Mouse (Mus musculus): ENCODE measurements around the gene Pafah1b3.

Pafah1b3 gene

DNA sequence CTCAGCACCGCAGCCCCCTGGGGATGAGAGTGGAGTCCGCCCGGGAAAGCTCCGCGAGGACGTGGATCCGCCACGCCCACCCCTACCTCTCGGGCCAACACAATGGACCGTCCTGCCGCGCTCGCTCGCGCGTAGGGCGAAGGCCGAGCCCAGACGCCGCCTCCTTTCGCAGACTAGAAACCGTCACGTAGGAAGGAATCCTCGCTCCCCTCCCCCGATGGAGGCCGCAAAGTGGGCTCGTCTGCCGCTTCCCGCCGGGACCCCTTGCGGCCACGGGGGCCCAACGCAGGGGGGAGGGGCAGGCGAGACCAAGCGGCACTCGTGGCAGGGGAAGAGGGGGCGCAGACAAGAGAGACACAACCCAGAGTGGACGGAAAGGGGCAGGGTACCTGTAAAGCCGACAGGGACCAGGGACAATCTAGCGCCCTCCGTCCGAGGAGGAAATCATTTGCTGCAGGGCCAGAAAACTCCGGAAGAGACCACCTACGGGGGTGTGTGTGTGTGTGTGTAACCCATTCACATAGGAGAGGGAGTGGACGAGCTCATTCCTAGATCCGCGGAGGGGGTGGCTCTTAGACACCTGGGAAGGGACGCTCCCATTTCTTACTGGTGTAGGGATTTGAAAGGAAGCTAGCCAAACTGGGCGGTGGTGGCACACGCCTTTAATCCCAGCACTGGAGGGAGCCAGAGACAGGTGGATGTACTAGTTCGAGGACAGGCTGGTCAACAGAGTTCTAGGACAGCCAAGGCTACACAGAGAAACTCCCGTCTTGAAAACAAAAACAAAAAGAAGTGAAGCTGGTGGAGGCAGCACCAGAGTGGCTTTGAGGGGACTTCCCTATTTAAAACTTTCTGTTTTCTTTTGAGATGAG is at the start of gene Pafah1b3:
Gene Pafah1b3, minus strand, starts transcription at position 533 of the 872 bp plus-strand sequence.
- in situ Hi-C loops (cut with MboI, MseI): no loop called here

DNA sequence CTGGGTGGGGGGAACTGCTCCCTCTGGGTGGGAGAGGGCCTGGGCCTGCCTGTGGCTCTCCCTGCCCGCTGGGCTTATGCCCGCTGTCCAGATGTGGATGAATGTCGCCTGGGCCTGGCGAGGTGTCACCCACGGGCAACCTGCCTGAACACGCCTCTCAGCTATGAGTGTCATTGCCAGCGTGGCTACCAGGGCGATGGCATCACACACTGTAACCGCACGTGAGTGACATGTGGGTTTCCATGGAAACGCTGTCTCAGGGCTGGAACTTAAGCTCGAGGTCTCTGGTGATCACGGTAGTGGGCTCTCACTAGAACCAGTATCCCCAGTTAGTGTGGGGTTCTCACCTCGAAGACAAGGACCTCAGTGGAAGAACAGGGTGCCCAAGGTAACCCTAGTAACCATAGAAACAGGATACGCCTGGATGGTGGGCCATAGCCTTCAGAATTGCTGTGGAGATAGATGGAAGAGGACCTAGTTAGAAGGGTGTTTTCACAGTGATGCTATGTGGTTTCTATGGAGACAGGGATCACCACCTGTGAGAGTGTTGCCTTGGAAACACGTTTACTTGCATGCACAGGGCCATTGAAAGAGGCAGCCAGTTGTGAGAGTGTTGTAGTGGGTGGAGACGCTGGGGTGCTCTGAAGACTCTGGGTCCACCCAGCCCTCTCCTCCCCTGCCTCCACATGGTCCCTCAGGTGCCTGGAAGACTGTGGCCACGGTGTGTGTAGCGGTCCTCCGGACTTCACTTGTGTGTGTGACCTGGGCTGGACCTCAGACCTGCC is 43.4 kb upstream of the Pafah1b3 start:
- in situ Hi-C loops (cut with MboI, MseI): loop anchor here (10.0 to 25.0 kb wide), 2 partner anchors 576 to 629 kb away; partner anchors contain the start of genes BC049730 (in 1 of the 2) and Cd177 (in 1 of the 2)

DNA sequence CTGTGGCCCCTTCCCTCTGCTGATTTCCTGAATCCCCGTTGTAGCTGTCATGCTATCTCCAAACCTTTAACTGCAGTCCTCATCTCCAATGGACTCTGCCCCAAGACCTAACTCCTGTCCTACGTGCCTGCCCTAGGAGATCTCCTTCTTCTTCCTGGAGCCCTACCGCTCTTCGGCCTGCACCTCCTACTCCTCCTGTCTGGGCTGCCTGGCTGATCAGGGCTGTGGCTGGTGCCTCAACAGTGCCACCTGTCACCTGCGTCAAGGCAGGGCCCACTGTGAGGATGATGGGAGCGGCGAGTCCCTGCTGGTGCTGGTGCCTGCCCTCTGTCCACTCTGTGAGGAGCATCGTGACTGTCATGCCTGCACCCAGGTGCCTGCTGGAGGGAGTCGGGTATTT is 41.5 kb upstream of the Pafah1b3 start:
- in situ Hi-C loops (cut with MboI, MseI): loop anchor here in 1 of 2 experiments (25.0 kb wide), 1 partner anchor 627 kb away; the partner anchor contains the start of gene BC049730

GRCm38 (mm10) chr7:25334472-25334871 is 36.7 kb upstream of the Pafah1b3 start:
- in situ Hi-C loops (cut with MboI, MseI): loop anchor here in 1 of 2 experiments (25.0 kb wide), 1 partner anchor 622 kb away; the partner anchor contains the start of gene BC049730

- in situ Hi-C loops (cut with MboI, MseI): loop anchor here in 1 of 2 experiments (25.0 kb wide), 1 partner anchor 621 kb away; the partner anchor contains the start of gene BC049730
Observed at GRCm38 (mm10) chr7:25333596-25334307, 36.0 kb upstream of the Pafah1b3 start.

- in situ Hi-C loops (cut with MboI, MseI): loop anchor here in 1 of 2 experiments (25.0 kb wide), 1 partner anchor 614 kb away; the partner anchor contains the start of gene BC049730
Observed at GRCm38 (mm10) chr7:25326233-25326632, 28.4 kb upstream of the Pafah1b3 start.

GRCm38 (mm10) chr7:25325431-25325830 is 27.6 kb upstream of the Pafah1b3 start:
- in situ Hi-C loops (cut with MboI, MseI): loop anchor here in 1 of 2 experiments (25.0 kb wide), 1 partner anchor 613 kb away; the partner anchor contains the start of gene BC049730

GRCm38 (mm10) chr7:25323219-25323618 is 25.4 kb upstream of the Pafah1b3 start:
- in situ Hi-C loops (cut with MboI, MseI): no loop called here

GRCm38 (mm10) chr7:25322058-25322484 is 24.3 kb upstream of the Pafah1b3 start:
- in situ Hi-C loops (cut with MboI, MseI): no loop called here

DNA sequence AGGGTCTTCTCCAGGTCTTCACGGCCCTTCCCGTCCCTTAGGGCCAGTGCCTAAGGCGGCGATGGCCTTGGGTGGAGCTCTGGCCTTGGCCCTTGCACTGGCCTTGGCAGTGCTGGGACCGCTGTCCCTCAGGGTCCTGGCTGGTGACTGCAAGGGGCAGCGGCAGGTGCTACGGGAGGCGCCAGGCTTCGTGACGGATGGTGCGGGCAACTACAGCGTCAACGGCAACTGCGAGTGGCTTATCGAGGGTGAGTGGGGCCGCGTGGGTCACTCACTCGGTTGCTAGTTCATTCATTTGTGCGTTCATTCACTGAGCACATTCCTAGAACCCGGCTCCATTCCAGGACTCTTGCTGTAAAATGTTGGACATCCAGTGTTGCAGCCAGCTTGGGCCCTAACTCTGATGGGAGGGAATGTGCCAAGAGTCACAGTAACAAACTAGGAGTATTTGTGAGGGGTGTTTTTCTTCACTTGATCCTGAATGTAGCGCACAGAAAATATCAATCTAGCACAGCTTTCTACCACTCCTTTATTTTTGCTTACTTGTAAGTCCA is 19.7 kb upstream of the Pafah1b3 start:
- in situ Hi-C loops (cut with MboI, MseI): loop anchor here in 1 of 2 experiments (5.0 kb wide), 1 partner anchor 75 kb away; no protein-coding TSS in a partner anchor

- in situ Hi-C loops (cut with MboI, MseI): loop anchor here in 1 of 2 experiments (5.0 kb wide), 1 partner anchor 76 kb away; no protein-coding TSS in a partner anchor
Observed at GRCm38 (mm10) chr7:25316532-25317445, 19.0 kb upstream of the Pafah1b3 start, which contains the start of gene Megf8. TSS of gene Megf8 (plus strand) at chr7:25317164.

GRCm38 (mm10) chr7:25315306-25316041 is 17.7 kb upstream of the Pafah1b3 start:
- in situ Hi-C loops (cut with MboI, MseI): loop anchor here in 1 of 2 experiments (5.0 kb wide), 1 partner anchor 77 kb away; no protein-coding TSS in a partner anchor

GRCm38 (mm10) chr7:25314606-25315305 is 17.0 kb upstream of the Pafah1b3 start:
- in situ Hi-C loops (cut with MboI, MseI): loop anchor here in 1 of 2 experiments (5.0 kb wide), 1 partner anchor 78 kb away; no protein-coding TSS in a partner anchor

DNA sequence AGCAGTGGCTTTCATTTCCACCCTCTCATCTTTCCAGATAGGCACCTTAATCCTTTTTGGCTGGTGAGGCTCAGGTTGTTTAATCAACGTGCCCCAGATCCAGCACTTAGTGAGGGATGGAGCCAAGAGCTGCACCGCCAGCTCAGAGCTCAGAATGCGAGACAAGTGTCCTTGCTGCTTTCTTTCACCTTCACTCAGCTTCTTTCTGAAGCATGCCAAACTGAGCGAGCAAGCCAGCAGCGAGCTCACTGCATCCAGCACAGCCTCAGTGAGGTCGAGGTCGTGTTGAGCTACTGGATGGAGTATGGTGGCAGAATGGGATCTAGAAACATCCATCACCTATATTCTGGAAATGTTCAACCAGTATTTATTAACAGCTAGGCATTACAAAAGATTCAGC is 15.5 kb upstream of the Pafah1b3 start:
- in situ Hi-C loops (cut with MboI, MseI): no loop called here

DNA sequence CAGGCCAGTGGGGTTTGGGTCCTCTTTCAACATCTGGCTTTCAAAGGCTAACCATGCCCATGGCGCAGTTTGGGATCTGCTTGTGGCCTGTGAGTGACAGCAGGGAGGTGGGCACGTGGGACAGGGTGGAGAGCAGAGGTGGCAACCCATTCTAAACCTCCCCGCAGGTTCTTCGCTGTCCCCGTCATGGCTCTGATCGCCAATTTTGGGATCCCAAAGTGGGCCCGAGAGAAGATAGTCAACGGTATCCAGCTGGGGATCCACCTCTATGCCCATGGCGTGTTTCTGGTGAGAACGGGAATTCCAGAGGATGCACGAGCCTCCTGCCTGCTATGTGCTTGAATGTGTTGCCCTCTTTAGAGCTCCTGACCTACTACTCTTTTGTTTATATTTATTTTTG is 13.4 kb upstream of the Pafah1b3 start:
- in situ Hi-C loops (cut with MboI, MseI): no loop called here

DNA sequence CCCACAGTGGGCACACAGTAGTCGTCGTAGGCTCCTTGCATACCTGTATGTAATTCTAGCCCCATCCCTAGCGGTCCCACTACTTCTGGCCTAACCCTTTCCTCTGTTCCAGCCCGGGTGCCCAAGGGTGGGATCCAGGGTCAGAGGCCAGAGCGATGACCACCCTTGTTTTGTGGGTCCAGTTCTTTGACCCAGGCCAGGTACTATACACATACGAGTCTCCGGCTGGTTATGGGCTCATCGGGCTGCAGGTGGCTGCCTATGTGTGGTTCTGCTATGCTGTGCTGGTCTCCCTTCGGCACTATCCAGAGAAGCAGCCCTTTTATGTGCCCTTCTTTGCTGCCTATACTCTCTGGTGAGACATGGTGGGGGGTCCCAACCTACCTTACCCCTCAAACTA is 11.6 kb upstream of the Pafah1b3 start:
- in situ Hi-C loops (cut with MboI, MseI): no loop called here

GRCm38 (mm10) chr7:25308702-25309318 is 11.0 kb upstream of the Pafah1b3 start:
- in situ Hi-C loops (cut with MboI, MseI): no loop called here

Data from T-helper 17 cell (primary cell).